Mouse (Mus musculus): ENCODE data around the gene Mt3.
A peak's percentile ranks its signal among the peaks of the same experiment; 100 is the strongest.
"Not testable (repeated sequence)": the region's sequence is repeated elsewhere in the genome, so short reads cannot be mapped to it uniquely, and the experiment has no call there.

Gene Mt3

GRCm38 (mm10) chr8:94153451-94153850 lies 1.0 kb downstream of the Mt3 start:
- no peak for DNase-seq

- no peak for DNase-seq
These were observed 2.1 kb downstream of the Mt3 start for GRCm38 (mm10) chr8:94154537-94154936.

GRCm38 (mm10) chr8:94156092-94156491 lies 3.7 kb downstream of the Mt3 start:
- peak; percentile 35 for DNase-seq

GRCm38 (mm10) chr8:94165772-94166171 lies 13.4 kb downstream of the Mt3 start:
- DNase-seq: not testable (repeated sequence)

GRCm38 (mm10) chr8:94167244-94167643 lies 14.8 kb downstream of the Mt3 start:
- peak; percentile 94 for DNase-seq

- DNase-seq: no peak
These were observed 17.1 kb downstream of the Mt3 start for GRCm38 (mm10) chr8:94169547-94169946.

GRCm38 (mm10) chr8:94171321-94171755 lies 18.9 kb downstream of the Mt3 start:
- peak; percentile 47 for DNase-seq

- DNase-seq: peak; percentile 77
These were observed 19.8 kb downstream of the Mt3 start, which contains the start of gene Mt2 for GRCm38 (mm10) chr8:94172075-94172808. Gene Mt2 (plus strand): TSS chr8:94172664.

GRCm38 (mm10) chr8:94172809-94173732 lies 20.7 kb downstream of the Mt3 start:
- DNase-seq: no peak

GRCm38 (mm10) chr8:94173848-94174403 lies 21.5 kb downstream of the Mt3 start:
- no peak for DNase-seq

- no peak for DNase-seq
These were observed 22.3 kb downstream of the Mt3 start for GRCm38 (mm10) chr8:94174619-94175213.

- DNase-seq: no peak
These were observed 25.4 kb downstream of the Mt3 start for GRCm38 (mm10) chr8:94177716-94178390.

GRCm38 (mm10) chr8:94178857-94179712 lies 26.7 kb downstream of the Mt3 start, which contains the start of gene Mt1:
Gene Mt1 (plus strand): TSS chr8:94179082.
- DNase-seq: peak; percentile 88

GRCm38 (mm10) chr8:94179713-94180560 lies 27.5 kb downstream of the Mt3 start:
- DNase-seq: peak; percentile 45

- DNase-seq: no peak
These were observed 28.1 kb downstream of the Mt3 start for GRCm38 (mm10) chr8:94180561-94180908.

- no peak for DNase-seq
These were observed 29.9 kb downstream of the Mt3 start for GRCm38 (mm10) chr8:94182055-94182929.

GRCm38 (mm10) chr8:94183117-94183516 lies 30.7 kb downstream of the Mt3 start:
- peak; percentile 81 for DNase-seq

GRCm38 (mm10) chr8:94184357-94184843 lies 32.0 kb downstream of the Mt3 start:
- DNase-seq: no peak

GRCm38 (mm10) chr8:94185791-94186190 lies 33.4 kb downstream of the Mt3 start:
- no peak for DNase-seq

Measured in kidney, adult 18-20 months (tissue).